Mouse (Mus musculus): ENCODE results near the gene H60b.
"Not testable (repeated sequence)": the region's sequence is repeated elsewhere in the genome, so short reads cannot be mapped to it uniquely, and the experiment has no call there.

The H60b gene

GRCm38 (mm10) chr10:22272914-22273683 is 114.7 kb downstream of the H60b start:
- in situ Hi-C loops (cut with MboI), result not testable (repeated sequence)

- in situ Hi-C loops (cut with MboI), result no loop called here
These were observed 115.4 kb downstream of the H60b start for GRCm38 (mm10) chr10:22273684-22274305.

GRCm38 (mm10) chr10:22274445-22275057 is 116.2 kb downstream of the H60b start:
- in situ Hi-C loops (cut with MboI), result no loop called here

- in situ Hi-C loops (cut with MboI), result not testable (repeated sequence)
These were observed 120.1 kb downstream of the H60b start for GRCm38 (mm10) chr10:22278468-22278867.

- in situ Hi-C loops (cut with MboI), result no loop called here
These were observed 124.4 kb downstream of the H60b start for GRCm38 (mm10) chr10:22282816-22283215.

GRCm38 (mm10) chr10:22295676-22296075 is 137.3 kb downstream of the H60b start:
- in situ Hi-C loops (cut with MboI), result no loop called here

GRCm38 (mm10) chr10:22297033-22297762 is 138.8 kb downstream of the H60b start:
- in situ Hi-C loops (cut with MboI), result no loop called here

GRCm38 (mm10) chr10:22297766-22298461 is 139.5 kb downstream of the H60b start:
- in situ Hi-C loops (cut with MboI), result no loop called here

GRCm38 (mm10) chr10:22299324-22299723 is 140.9 kb downstream of the H60b start:
- in situ Hi-C loops (cut with MboI), result no loop called here

GRCm38 (mm10) chr10:22301641-22302040 is 143.3 kb downstream of the H60b start:
- in situ Hi-C loops (cut with MboI), result no loop called here

- in situ Hi-C loops (cut with MboI), result no loop called here
These were observed 144.1 kb downstream of the H60b start for GRCm38 (mm10) chr10:22302344-22303057.

- in situ Hi-C loops (cut with MboI), result no loop called here
These were observed 145.3 kb downstream of the H60b start for GRCm38 (mm10) chr10:22303736-22304135.

- in situ Hi-C loops (cut with MboI), result no loop called here
These were observed 147.4 kb downstream of the H60b start for GRCm38 (mm10) chr10:22305801-22306200.

GRCm38 (mm10) chr10:22306452-22306851 is 148.1 kb downstream of the H60b start:
- in situ Hi-C loops (cut with MboI), result no loop called here

GRCm38 (mm10) chr10:22308221-22308620 is 149.8 kb downstream of the H60b start:
- in situ Hi-C loops (cut with MboI), result no loop called here

GRCm38 (mm10) chr10:22322858-22323257 is 164.5 kb downstream of the H60b start:
- in situ Hi-C loops (cut with MboI), result no loop called here
